Mouse (Mus musculus): ENCODE results near the gene H2-Ke6. TPM values are rescaled to one million over a fixed set of nuclear protein-coding genes. Genes with fewer than 3 reads are reported as not detected.

H2-Ke6 gene
- polyA plus RNA-seq, 1 experiment from 2014 or later, result 46.3 TPM

MicroRNAs within 50 kb of the gene (microRNA counts, 519-probe panel; counts per million panel counts)
- microRNA mmu-miR-219, result 2,873 counts per million, percentile 35 among the panel's probes with 10 or more counts

Small RNAs within 50 kb of the gene (microRNA-seq; reads per million reads assigned to microRNA genes)
- not detected for gene Mir219a-1 (ENCODE audit: borderline number of aligned reads)
- gene Mir219c (ENCODE audit: borderline number of aligned reads), result not detected

Other genes starting within 250 kb of the H2-Ke6 start
- gene Angptl4, start 246.2 kb downstream of the H2-Ke6 start, polyA plus RNA-seq (2014; fragmentation: Nextera tagmentation; extraction: Ambion mirVana), result 44.5 and 48.9 TPM in 2 replicates
- 18.2 and 25.1 TPM in 2 replicates for gene Kank3, start 217.5 kb downstream of the H2-Ke6 start, polyA plus RNA-seq (2014; fragmentation: Nextera tagmentation; extraction: Ambion mirVana)
- gene Rps28, start 203.5 kb downstream of the H2-Ke6 start, polyA plus RNA-seq (2014; fragmentation: Nextera tagmentation; extraction: Ambion mirVana), result 824 and 897 TPM in 2 replicates
- 392 and 414 TPM in 2 replicates for gene Ndufa7, start 203.5 kb downstream of the H2-Ke6 start, polyA plus RNA-seq (2014; fragmentation: Nextera tagmentation; extraction: Ambion mirVana)
- 76.2 and 80.9 TPM in 2 replicates for gene Cd320, start 185.0 kb downstream of the H2-Ke6 start, polyA plus RNA-seq (2014; fragmentation: Nextera tagmentation; extraction: Ambion mirVana)
- gene Gm7029, start 154.2 kb downstream of the H2-Ke6 start, polyA plus RNA-seq (2014; fragmentation: Nextera tagmentation; extraction: Ambion mirVana), result not detected in 2 replicates
- gene Kifc1, start 137.4 kb downstream of the H2-Ke6 start, polyA plus RNA-seq (2014; fragmentation: Nextera tagmentation; extraction: Ambion mirVana), result 9.4 and 13.4 TPM in 2 replicates
- 0.36 TPM in 2 replicates for gene Platr17, start 122.9 kb downstream of the H2-Ke6 start, polyA plus RNA-seq (2014; fragmentation: Nextera tagmentation; extraction: Ambion mirVana)
- gene Daxx, start 118.6 kb downstream of the H2-Ke6 start, polyA plus RNA-seq (2014; fragmentation: Nextera tagmentation; extraction: Ambion mirVana), result 55.0 and 59.9 TPM in 2 replicates
- gene Tapbp, start 112.2 kb downstream of the H2-Ke6 start, polyA plus RNA-seq (2014; fragmentation: Nextera tagmentation; extraction: Ambion mirVana), result 11.3 and 12.8 TPM in 2 replicates
- 7.3 and 8.4 TPM in 2 replicates for gene Zbtb22, start 112.2 kb downstream of the H2-Ke6 start, polyA plus RNA-seq (2014; fragmentation: Nextera tagmentation; extraction: Ambion mirVana)
- gene Rgl2, start 98.5 kb downstream of the H2-Ke6 start, polyA plus RNA-seq (2014; fragmentation: Nextera tagmentation; extraction: Ambion mirVana), result 26.0 and 26.3 TPM in 2 replicates
- 202 and 211 TPM in 2 replicates for gene Pfdn6, start 87.7 kb downstream of the H2-Ke6 start, polyA plus RNA-seq (2014; fragmentation: Nextera tagmentation; extraction: Ambion mirVana)
- 25.2 and 28.6 TPM in 2 replicates for gene Wdr46, start 87.4 kb downstream of the H2-Ke6 start, polyA plus RNA-seq (2014; fragmentation: Nextera tagmentation; extraction: Ambion mirVana)
- gene B3galt4, start 76.6 kb downstream of the H2-Ke6 start, polyA plus RNA-seq (2014; fragmentation: Nextera tagmentation; extraction: Ambion mirVana), result 2.9 and 3.2 TPM in 2 replicates
- gene Vps52, start 72.2 kb downstream of the H2-Ke6 start, polyA plus RNA-seq (2014; fragmentation: Nextera tagmentation; extraction: Ambion mirVana), result 26.9 and 27.7 TPM in 2 replicates
- gene Rps18, start 72.1 kb downstream of the H2-Ke6 start, polyA plus RNA-seq (2014; fragmentation: Nextera tagmentation; extraction: Ambion mirVana), result 1,395 and 1,560 TPM in 2 replicates
- gene H2-K1, start 27.7 kb downstream of the H2-Ke6 start, polyA plus RNA-seq (2014; fragmentation: Nextera tagmentation; extraction: Ambion mirVana), result 7.5 and 7.6 TPM in 2 replicates
- gene Ring1, start 3.4 kb downstream of the H2-Ke6 start, polyA plus RNA-seq (2014; fragmentation: Nextera tagmentation; extraction: Ambion mirVana), result 3.8 and 6.6 TPM in 2 replicates
- gene Slc39a7, start 3.6 kb upstream of the H2-Ke6 start, polyA plus RNA-seq (2014; fragmentation: Nextera tagmentation; extraction: Ambion mirVana), result 72.1 and 78.3 TPM in 2 replicates
- 14.9 and 15.8 TPM in 2 replicates for gene Rxrb, start 3.8 kb upstream of the H2-Ke6 start, polyA plus RNA-seq (2014; fragmentation: Nextera tagmentation; extraction: Ambion mirVana)
- 0.70 and 1.0 TPM in 2 replicates for gene Col11a2, start 11.4 kb upstream of the H2-Ke6 start, polyA plus RNA-seq (2014; fragmentation: Nextera tagmentation; extraction: Ambion mirVana)
- gene H2-Oa, start 64.3 kb upstream of the H2-Ke6 start, polyA plus RNA-seq (2014; fragmentation: Nextera tagmentation; extraction: Ambion mirVana), result 0.20 and 0.26 TPM in 2 replicates
- 9.4 and 9.7 TPM in 2 replicates for gene H2-DMa, start 91.5 kb upstream of the H2-Ke6 start, polyA plus RNA-seq (2014; fragmentation: Nextera tagmentation; extraction: Ambion mirVana)
- 95.9 and 114 TPM in 2 replicates for gene Brd2, start 94.6 kb upstream of the H2-Ke6 start, polyA plus RNA-seq (2014; fragmentation: Nextera tagmentation; extraction: Ambion mirVana)
- gene H2-DMb2, start 115.2 kb upstream of the H2-Ke6 start, polyA plus RNA-seq (2014; fragmentation: Nextera tagmentation; extraction: Ambion mirVana), result not detected in 2 replicates
- gene H2-DMb1, start 125.0 kb upstream of the H2-Ke6 start, polyA plus RNA-seq (2014; fragmentation: Nextera tagmentation; extraction: Ambion mirVana), result 1.3 and 1.4 TPM in 2 replicates
- gene Tap1, start 159.5 kb upstream of the H2-Ke6 start, polyA plus RNA-seq (2014; fragmentation: Nextera tagmentation; extraction: Ambion mirVana), result 2.3 and 2.6 TPM in 2 replicates
- gene Psmb9, start 159.7 kb upstream of the H2-Ke6 start, polyA plus RNA-seq (2014; fragmentation: Nextera tagmentation; extraction: Ambion mirVana), result 0.67 and 1.1 TPM in 2 replicates
- 1.7 and 2.1 TPM in 2 replicates for gene Psmb8, start 169.7 kb upstream of the H2-Ke6 start, polyA plus RNA-seq (2014; fragmentation: Nextera tagmentation; extraction: Ambion mirVana)
- gene Tap2, start 175.5 kb upstream of the H2-Ke6 start, polyA plus RNA-seq (2014; fragmentation: Nextera tagmentation; extraction: Ambion mirVana), result 0.77 and 1.2 TPM in 2 replicates
- gene H2-Ob, start 210.8 kb upstream of the H2-Ke6 start, polyA plus RNA-seq (2014; fragmentation: Nextera tagmentation; extraction: Ambion mirVana), result not detected in 2 replicates
- 3.5 and 3.8 TPM in 2 replicates for gene H2-Ab1, start 229.6 kb upstream of the H2-Ke6 start, polyA plus RNA-seq (2014; fragmentation: Nextera tagmentation; extraction: Ambion mirVana)